Mouse (Mus musculus) E14TG2a.4 (cell line): Measurements from ENCODE around the gene Nckap5l.

Source experiments
- H3K27me3 ChIP-seq: 2 replicates; pipeline ENCODE4 v1.6.1; 2014; ENCODE audit warnings: low read length, control low read depth; ENCODE audit not compliant: insufficient read depth
- H3K36me3 ChIP-seq: 2 replicates; pipeline ENCODE4 v1.6.1; 2014; ENCODE audit warnings: low read length, control low read depth; ENCODE audit not compliant: insufficient read depth
- H3K4me1 ChIP-seq: replicated peaks from 2 replicates; pipeline ENCODE4 v1.6.1; 2014; ENCODE audit warnings: low read depth, low read length, control low read depth
- H3K4me3 ChIP-seq: replicated peaks from 2 replicates; pipeline ENCODE4 v1.5.1; 2014; ENCODE audit warnings: mild to moderate bottlenecking, low read length
- H3K9me3 ChIP-seq: 2 replicates; pipeline ENCODE4 v1.6.1; 2014; ENCODE audit warnings: low read length, control low read depth
- CTCF ChIP-seq: conservative IDR thresholded peaks from 2 replicates; pipeline ENCODE4 v1.5.1; 2014; ENCODE audit warnings: low read length
- NANOG ChIP-seq: IDR thresholded peaks from 2 replicates; pipeline ENCODE4 v1.6.1; 2014; ENCODE audit warnings: borderline replicate concordance, low read length, mixed read lengths
- POU5F1 ChIP-seq: IDR thresholded peaks from 2 replicates; pipeline ENCODE4 v1.6.1; 2014; ENCODE audit warnings: low read length, borderline replicate concordance

Nckap5l gene

GRCm38 (mm10) chr15:99399503-99400245 is 57.9 kb downstream of the Nckap5l start:
- Histone ChIP-seq H3K36me3 (peaks cover 62% of the 10 kb centered on the region), H3K4me3 (no peak overlapping the region), H3K27me3 (no peaks in the 10 kb centered on the region), H3K4me1 (peaks cover 74% of the 10 kb centered on the region), H3K9me3 (no peaks in the 10 kb centered on the region)
- TF ChIP-seq CTCF, result no peak
- TF ChIP-seq POU5F1, result no peak
- no peak for TF ChIP-seq NANOG

- Histone ChIP-seq H3K9me3 (no peaks in the 10 kb centered on the region), H3K36me3 (peaks cover 46% of the 10 kb centered on the region), H3K4me3 (no peak overlapping the region), H3K4me1 (peaks cover 82% of the 10 kb centered on the region), H3K27me3 (no peaks in the 10 kb centered on the region)
- TF ChIP-seq NANOG, result no peak
- no peak for TF ChIP-seq POU5F1
- TF ChIP-seq CTCF, result no peak
Observed at GRCm38 (mm10) chr15:99397622-99398021, 59.9 kb downstream of the Nckap5l start.

- TF ChIP-seq POU5F1, result no peak
- TF ChIP-seq NANOG, result no peak
- TF ChIP-seq CTCF, result no peak
- peaks cover 39% of the 10 kb centered on the region for H3K36me3 ChIP-seq
- peaks cover 83% of the 10 kb centered on the region for H3K4me1 ChIP-seq
- H3K27me3 ChIP-seq, result no peaks in the 10 kb centered on the region
- no peaks in the 10 kb centered on the region for H3K9me3 ChIP-seq
- H3K4me3 ChIP-seq, result no peak overlapping the region
Observed at GRCm38 (mm10) chr15:99396875-99397274, 60.7 kb downstream of the Nckap5l start.

- Histone ChIP-seq H3K4me3 (no peak overlapping the region), H3K27me3 (no peaks in the 10 kb centered on the region), H3K9me3 (no peaks in the 10 kb centered on the region), H3K4me1 (peaks cover 85% of the 10 kb centered on the region), H3K36me3 (peaks cover 35% of the 10 kb centered on the region)
- TF ChIP-seq NANOG, result no peak
- no peak for TF ChIP-seq POU5F1
- TF ChIP-seq CTCF, result no peak
Observed at GRCm38 (mm10) chr15:99396462-99396861, 61.1 kb downstream of the Nckap5l start.

- peak overlapping the region; percentile 95 for H3K4me3 ChIP-seq
- peaks cover 11% of the 10 kb centered on the region; the same call in 1 of the 2 replicates for H3K36me3 ChIP-seq
- TF ChIP-seq CTCF (no peak), POU5F1 (no peak), NANOG (no peak)
- no peaks in the 10 kb centered on the region for H3K27me3 ChIP-seq
- H3K9me3 ChIP-seq, result no peaks in the 10 kb centered on the region
- H3K4me1 ChIP-seq, result peaks cover 77% of the 10 kb centered on the region
Observed at GRCm38 (mm10) chr15:99393386-99394252, 63.9 kb downstream of the Nckap5l start.

GRCm38 (mm10) chr15:99392486-99393385 is 64.8 kb downstream of the Nckap5l start, which contains the start of gene Tmbim6:
Gene Tmbim6 (plus strand): TSS chr15:99392882.
- no peak for TF ChIP-seq POU5F1
- TF ChIP-seq NANOG, result no peak
- TF ChIP-seq CTCF, result no peak
- Histone ChIP-seq H3K9me3 (no peaks in the 10 kb centered on the region), H3K36me3 (peaks cover 11% of the 10 kb centered on the region; the same call in 1 of the 2 replicates), H3K4me3 (peak within 1 kb of the TSS; percentile 95), H3K4me1 (peaks cover 68% of the 10 kb centered on the region), H3K27me3 (no peaks in the 10 kb centered on the region)

GRCm38 (mm10) chr15:99391975-99392374 is 65.6 kb downstream of the Nckap5l start:
- Histone ChIP-seq H3K36me3 (peaks cover 11% of the 10 kb centered on the region; the same call in 1 of the 2 replicates), H3K27me3 (no peaks in the 10 kb centered on the region), H3K4me1 (peaks cover 63% of the 10 kb centered on the region), H3K4me3 (peak overlapping the region; percentile 68), H3K9me3 (no peaks in the 10 kb centered on the region)
- no peak for TF ChIP-seq NANOG
